Mouse (Mus musculus): ENCODE measurements around the gene Pcdh8. TPM values are rescaled to one million over a fixed set of nuclear protein-coding genes. Genes with fewer than 3 reads are reported as not detected.

The Pcdh8 gene
- polyA plus RNA-seq, 1 experiment from 2014 or later = 2.1 TPM

- H3K9ac ChIP-seq (ENCODE audit: low read depth, low read length) = no peak overlapping the region
- no peak overlapping the region for H3K27ac ChIP-seq (replicated peaks; ENCODE audit: low read depth, low read length)
- no peaks in the 10 kb centered on the region for H3K4me1 ChIP-seq (ENCODE audit: control insufficient read depth, insufficient read depth, low read length)
- DNase-seq (ENCODE audit: low spot score) (no peak), ATAC-seq (ENCODE audit: low read depth) (no peak)
- H3K4me3 ChIP-seq (ENCODE audit: low read depth, low read length) = no peak overlapping the region
- H3K9me3 ChIP-seq (ENCODE audit: control insufficient read depth, low read length) = 0 out of 2 replicates have a peak, but pooled peaks cover 4% of the 10 kb centered on the region
- WGBS = 24% methylated on average over 6 of the region's 6 CpGs
- peaks cover 12% of the 10 kb centered on the region for H3K27me3 ChIP-seq (replicated peaks; ENCODE audit: control insufficient read depth, insufficient read depth, low read length)
- H3K36me3 ChIP-seq (ENCODE audit: control insufficient read depth, insufficient read depth, low read length) = no peaks in the 10 kb centered on the region
- H3K4me2 ChIP-seq (ENCODE audit: low read depth, low read length) = no peak overlapping the region
Measured at GRCm38 (mm10) chr14:79780332-79780731, 9.2 kb upstream of the Pcdh8 start.

- DNase-seq (ENCODE audit: low spot score) (no peak), ATAC-seq (ENCODE audit: low read depth) (no peak)
- Histone ChIP-seq H3K27ac (replicated peaks; ENCODE audit: low read depth, low read length) (no peak overlapping the region), H3K4me2 (ENCODE audit: low read depth, low read length) (no peak overlapping the region), H3K9ac (ENCODE audit: low read depth, low read length) (no peak overlapping the region), H3K4me3 (ENCODE audit: low read depth, low read length) (no peak overlapping the region), H3K4me1 (ENCODE audit: control insufficient read depth, insufficient read depth, low read length) (no peaks in the 10 kb centered on the region), H3K9me3 (ENCODE audit: control insufficient read depth, low read length) (0 out of 2 replicates have a peak, but pooled peaks cover 4% of the 10 kb centered on the region), H3K27me3 (replicated peaks; ENCODE audit: control insufficient read depth, insufficient read depth, low read length) (peaks cover 13% of the 10 kb centered on the region), H3K36me3 (ENCODE audit: control insufficient read depth, insufficient read depth, low read length) (no peaks in the 10 kb centered on the region)
- WGBS = 58% methylated on average over 4 of the region's 4 CpGs
Measured at GRCm38 (mm10) chr14:79779841-79780240, 8.7 kb upstream of the Pcdh8 start.

- H3K27ac ChIP-seq (replicated peaks; ENCODE audit: low read depth, low read length) = no peak overlapping the region
- H3K9me3 ChIP-seq (ENCODE audit: control insufficient read depth, low read length) = 0 out of 2 replicates have a peak, but pooled peaks cover 4% of the 10 kb centered on the region
- H3K27me3 ChIP-seq (replicated peaks; ENCODE audit: control insufficient read depth, insufficient read depth, low read length) = peaks cover 68% of the 10 kb centered on the region
- peak overlapping the region; percentile 42 for H3K4me3 ChIP-seq (ENCODE audit: low read depth, low read length)
- H3K4me1 ChIP-seq (ENCODE audit: control insufficient read depth, insufficient read depth, low read length) = peaks cover 24% of the 10 kb centered on the region
- WGBS = under 1% methylated on average over 43 of the region's 44 CpGs
- ATAC-seq (ENCODE audit: low read depth) (no peak), DNase-seq (ENCODE audit: low spot score) (peak; percentile 53)
- peak overlapping the region; percentile 76 for H3K4me2 ChIP-seq (ENCODE audit: low read depth, low read length)
- peak overlapping the region; percentile 53 for H3K9ac ChIP-seq (ENCODE audit: low read depth, low read length)
- H3K36me3 ChIP-seq (ENCODE audit: control insufficient read depth, insufficient read depth, low read length) = no peaks in the 10 kb centered on the region
Measured at GRCm38 (mm10) chr14:79773425-79774391, 2.6 kb upstream of the Pcdh8 start.

- Histone ChIP-seq H3K9me3 (ENCODE audit: control insufficient read depth, low read length) (0 out of 2 replicates have a peak, but pooled peaks cover 4% of the 10 kb centered on the region), H3K27ac (replicated peaks; ENCODE audit: low read depth, low read length) (no peak overlapping the region), H3K36me3 (ENCODE audit: control insufficient read depth, insufficient read depth, low read length) (no peaks in the 10 kb centered on the region), H3K4me3 (ENCODE audit: low read depth, low read length) (peak overlapping the region; percentile 42), H3K9ac (ENCODE audit: low read depth, low read length) (no peak overlapping the region), H3K4me1 (ENCODE audit: control insufficient read depth, insufficient read depth, low read length) (peaks cover 24% of the 10 kb centered on the region), H3K4me2 (ENCODE audit: low read depth, low read length) (peak overlapping the region; percentile 76), H3K27me3 (replicated peaks; ENCODE audit: control insufficient read depth, insufficient read depth, low read length) (peaks cover 84% of the 10 kb centered on the region)
- ATAC-seq (ENCODE audit: low read depth) = no peak
- 3% methylated on average over 20 of the region's 20 CpGs for WGBS
- DNase-seq (ENCODE audit: low spot score) = no peak
Measured at GRCm38 (mm10) chr14:79771802-79772511, 845 bp upstream of the Pcdh8 start.

GRCm38 (mm10) chr14:79770306-79771093, 612 bp downstream of the Pcdh8 start:
- H3K4me1 ChIP-seq (ENCODE audit: control insufficient read depth, insufficient read depth, low read length) = peaks cover 24% of the 10 kb centered on the region
- ATAC-seq (ENCODE audit: low read depth) (peak; percentile 20; the same call in 1 of the 2 replicates), DNase-seq (ENCODE audit: low spot score) (no peak)
- H3K9ac ChIP-seq (ENCODE audit: low read depth, low read length) = no peak overlapping the region
- peaks cover 85% of the 10 kb centered on the region for H3K27me3 ChIP-seq (replicated peaks; ENCODE audit: control insufficient read depth, insufficient read depth, low read length)
- peak overlapping the region; percentile 76 for H3K4me2 ChIP-seq (ENCODE audit: low read depth, low read length)
- WGBS = 3% methylated on average over 46 of the region's 62 CpGs
- H3K4me3 ChIP-seq (ENCODE audit: low read depth, low read length) = peak overlapping the region; percentile 42
- H3K27ac ChIP-seq (replicated peaks; ENCODE audit: low read depth, low read length) = no peak overlapping the region
- H3K36me3 ChIP-seq (ENCODE audit: control insufficient read depth, insufficient read depth, low read length) = no peaks in the 10 kb centered on the region
- H3K9me3 ChIP-seq (ENCODE audit: control insufficient read depth, low read length) = 0 out of 2 replicates have a peak, but pooled peaks cover 1% of the 10 kb centered on the region

- Histone ChIP-seq H3K4me2 (ENCODE audit: low read depth, low read length) (peak overlapping the region; percentile 76), H3K4me3 (ENCODE audit: low read depth, low read length) (peak overlapping the region; percentile 42), H3K9ac (ENCODE audit: low read depth, low read length) (no peak overlapping the region; the same call in 1 of the 2 replicates), H3K9me3 (ENCODE audit: control insufficient read depth, low read length) (no peaks in the 10 kb centered on the region), H3K27me3 (replicated peaks; ENCODE audit: control insufficient read depth, insufficient read depth, low read length) (peaks cover 91% of the 10 kb centered on the region), H3K27ac (replicated peaks; ENCODE audit: low read depth, low read length) (no peak overlapping the region), H3K36me3 (ENCODE audit: control insufficient read depth, insufficient read depth, low read length) (no peaks in the 10 kb centered on the region), H3K4me1 (ENCODE audit: control insufficient read depth, insufficient read depth, low read length) (peaks cover 24% of the 10 kb centered on the region)
- DNase-seq (ENCODE audit: low spot score) (peak; percentile 79), ATAC-seq (ENCODE audit: low read depth) (peak; percentile 23; the same call in 1 of the 2 replicates)
- 3% methylated on average over 16 of the region's 46 CpGs for WGBS
Measured at GRCm38 (mm10) chr14:79769618-79770017, 1.5 kb downstream of the Pcdh8 start.

- H3K4me2 ChIP-seq (ENCODE audit: low read depth, low read length) = peak overlapping the region; percentile 76
- H3K4me3 ChIP-seq (ENCODE audit: low read depth, low read length) = peak overlapping the region; percentile 42
- H3K36me3 ChIP-seq (ENCODE audit: control insufficient read depth, insufficient read depth, low read length) = no peaks in the 10 kb centered on the region
- H3K27me3 ChIP-seq (replicated peaks; ENCODE audit: control insufficient read depth, insufficient read depth, low read length) = peaks cover 87% of the 10 kb centered on the region
- ATAC-seq (ENCODE audit: low read depth) (no peak), DNase-seq (ENCODE audit: low spot score) (no peak)
- H3K27ac ChIP-seq (replicated peaks; ENCODE audit: low read depth, low read length) = no peak overlapping the region
- 0 out of 2 replicates have a peak overlapping the region, but pooled peaks have one; percentile 19 for H3K9ac ChIP-seq (ENCODE audit: low read depth, low read length)
- WGBS = 9% methylated on average over 26 of the region's 30 CpGs
- peaks cover 24% of the 10 kb centered on the region for H3K4me1 ChIP-seq (ENCODE audit: control insufficient read depth, insufficient read depth, low read length)
- H3K9me3 ChIP-seq (ENCODE audit: control insufficient read depth, low read length) = no peaks in the 10 kb centered on the region
Measured at GRCm38 (mm10) chr14:79768996-79769395, 2.1 kb downstream of the Pcdh8 start.
